Mouse (Mus musculus) left cerebral cortex, adult 9 months (tissue): ENCODE results near the gene P4ha3.
A peak's percentile ranks its signal among the peaks of the same experiment; 100 is the strongest.
"Not testable (repeated sequence)": the region's sequence is repeated elsewhere in the genome, so short reads cannot be mapped to it uniquely, and the experiment has no call there.

ENCODE experiments used
- DNase-seq, 2 experiments: peaks; one replicate each; pipeline ENCODE4 v3.0.0; 2022; ENCODE audit warnings: low spot score in 2 of 2

P4ha3 gene

DNA sequence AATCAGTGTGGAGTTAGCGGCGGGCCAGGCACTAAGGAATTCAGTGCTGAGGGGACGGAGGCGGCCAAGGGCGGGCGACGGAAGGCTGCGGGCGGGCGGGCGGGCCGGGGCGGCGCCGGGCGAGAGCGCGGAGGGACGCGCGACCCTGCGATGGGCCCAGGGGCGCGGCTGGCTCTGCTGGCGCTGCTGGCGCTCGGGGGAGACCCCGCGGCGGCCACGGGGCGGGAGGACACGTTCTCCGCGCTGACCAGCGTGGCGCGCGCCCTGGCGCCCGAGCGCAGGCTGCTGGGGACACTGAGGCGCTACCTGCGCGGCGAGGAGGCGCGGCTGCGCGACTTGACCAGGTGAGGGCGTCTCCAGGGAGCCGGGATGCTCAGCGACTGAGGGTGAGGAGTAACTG is at the start of gene P4ha3:
P4ha3 (plus strand) TSS at position 138 of the 400 bp plus-strand sequence.
- DNase-seq = no peak

DNA sequence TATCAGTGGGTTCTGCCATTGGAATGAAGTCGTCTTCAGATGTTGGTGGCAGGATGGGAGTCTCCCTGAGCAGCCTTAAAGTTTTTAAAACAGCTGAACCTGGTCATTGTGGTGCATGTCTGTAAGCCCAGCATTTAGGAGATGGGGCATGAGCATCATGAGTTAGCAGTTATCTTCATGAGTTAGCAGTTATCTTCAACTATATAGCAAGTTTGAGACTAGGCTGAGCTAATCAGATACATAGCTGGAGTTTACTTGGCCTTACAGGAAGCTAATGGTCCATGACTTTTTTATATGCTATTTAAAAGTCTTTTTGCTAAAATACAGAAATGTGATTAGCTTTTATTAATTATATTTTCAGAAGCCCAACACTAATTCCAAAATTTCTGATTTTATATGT is 47.0 kb upstream of the P4ha3 start:
- DNase-seq = no peak

DNA sequence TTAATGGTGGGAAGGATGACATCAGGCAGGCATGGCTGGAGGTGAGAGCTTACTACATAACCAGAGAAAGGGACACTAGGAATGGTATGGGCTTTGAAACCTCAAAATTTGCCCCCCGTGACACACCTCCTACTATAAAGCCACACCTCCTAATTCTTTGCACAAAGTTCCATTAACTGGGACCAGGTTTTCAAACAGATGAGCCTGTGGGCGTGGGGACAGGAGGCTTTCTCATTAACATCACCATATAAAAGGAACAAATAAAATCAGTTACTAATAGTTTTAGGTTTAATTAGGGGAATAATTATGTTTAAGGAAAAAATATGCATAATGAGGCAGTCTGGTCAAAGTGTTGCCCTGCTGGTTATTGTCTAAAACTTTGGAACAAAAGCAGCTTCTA is 44.7 kb upstream of the P4ha3 start:
- DNase-seq = no peak

DNA sequence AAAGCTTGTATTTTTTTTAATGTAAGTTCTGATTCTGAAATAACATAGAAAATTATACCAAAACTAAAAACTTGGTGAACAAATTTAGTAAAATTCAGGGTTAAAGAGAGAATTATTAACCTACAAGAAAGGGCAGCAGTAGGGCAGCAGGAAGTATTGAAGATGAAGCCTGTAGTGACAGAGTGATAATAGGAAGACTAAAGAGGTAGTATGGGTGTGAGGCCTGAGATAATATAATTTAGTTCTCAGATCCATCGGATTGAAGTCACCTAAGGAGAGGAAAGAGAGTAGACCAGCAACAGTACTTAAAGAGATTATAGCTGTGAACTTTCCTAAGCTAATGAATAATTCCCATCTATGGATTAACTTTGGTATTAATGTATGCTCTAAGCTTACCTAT is 42.3 kb upstream of the P4ha3 start:
- no peak for DNase-seq

DNA sequence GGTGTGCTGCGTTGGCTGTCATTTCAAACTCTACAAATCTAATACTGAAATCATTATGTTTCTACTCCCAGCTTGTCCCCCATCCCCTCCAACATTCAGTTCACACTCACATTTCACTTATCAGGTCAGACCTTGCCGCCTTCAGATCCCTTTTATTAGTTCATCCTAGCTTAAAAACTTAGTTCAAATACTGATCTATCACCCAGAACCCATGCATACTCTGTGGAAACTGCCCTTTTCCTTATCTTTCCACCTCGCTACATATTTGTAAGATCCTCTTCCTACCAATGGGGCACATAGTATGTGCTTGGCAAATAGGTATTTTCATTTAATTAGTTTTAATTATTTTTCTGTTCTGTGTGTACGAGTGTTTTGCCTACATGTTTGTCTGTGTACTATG is 41.1 kb upstream of the P4ha3 start:
- DNase-seq = no peak

DNA sequence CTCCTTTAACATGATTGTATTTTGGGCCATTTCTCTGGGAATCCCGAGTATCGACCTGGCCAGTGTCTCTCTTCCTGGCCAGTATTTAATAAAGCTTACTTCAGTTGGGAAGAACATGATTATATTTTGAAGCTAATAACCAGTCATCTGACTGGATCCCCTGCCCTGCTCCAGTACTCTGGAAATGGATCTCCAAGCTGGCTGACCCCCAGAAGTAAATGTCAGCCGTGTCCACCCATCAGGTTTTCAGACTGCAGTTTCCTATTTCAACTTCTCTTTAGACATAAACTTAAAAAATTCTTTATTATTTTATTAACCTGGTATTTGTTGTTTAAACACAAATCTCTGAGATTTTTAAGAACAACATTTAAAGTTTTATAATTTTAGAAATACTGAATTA is 40.1 kb upstream of the P4ha3 start:
- DNase-seq = no peak

DNA sequence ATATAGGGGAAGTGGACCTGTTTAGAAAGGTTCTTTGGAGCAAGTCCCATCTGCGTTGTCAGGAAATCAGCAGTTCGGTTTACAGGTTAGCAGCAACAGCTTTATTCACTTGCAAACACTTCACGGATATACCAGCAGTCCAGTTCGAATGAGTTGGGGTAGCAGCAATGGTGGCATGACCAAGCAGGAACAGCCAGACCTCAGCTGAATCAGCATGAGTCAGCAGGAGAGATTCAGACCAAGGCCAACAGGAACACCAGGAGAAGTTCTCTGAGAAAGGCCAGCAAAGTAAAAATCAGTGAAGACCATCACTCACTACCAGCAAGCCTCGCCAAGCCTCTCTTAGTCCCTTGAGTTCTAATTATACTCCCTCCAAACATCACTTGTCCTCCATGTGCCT is 34.7 kb upstream of the P4ha3 start:
- no peak for DNase-seq

DNA sequence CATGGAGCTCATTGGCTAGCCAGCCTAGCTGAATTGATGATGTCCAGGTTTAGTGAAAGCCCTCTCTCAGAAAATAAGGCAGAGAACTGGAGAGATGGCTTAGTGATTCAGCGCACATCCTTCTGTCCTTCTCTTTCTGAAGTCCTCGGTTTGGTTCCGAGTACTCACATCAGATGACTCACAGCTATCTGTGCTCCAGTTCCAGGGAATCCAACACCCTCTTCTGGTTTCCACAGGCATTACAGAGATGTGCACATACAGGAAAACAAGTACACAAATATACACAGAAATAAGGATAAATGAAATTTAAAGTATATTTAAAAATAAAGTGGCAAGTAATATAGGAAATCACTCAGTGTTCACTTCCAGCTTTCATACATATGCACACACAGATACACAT is 23.0 kb upstream of the P4ha3 start:
- DNase-seq = no peak

DNA sequence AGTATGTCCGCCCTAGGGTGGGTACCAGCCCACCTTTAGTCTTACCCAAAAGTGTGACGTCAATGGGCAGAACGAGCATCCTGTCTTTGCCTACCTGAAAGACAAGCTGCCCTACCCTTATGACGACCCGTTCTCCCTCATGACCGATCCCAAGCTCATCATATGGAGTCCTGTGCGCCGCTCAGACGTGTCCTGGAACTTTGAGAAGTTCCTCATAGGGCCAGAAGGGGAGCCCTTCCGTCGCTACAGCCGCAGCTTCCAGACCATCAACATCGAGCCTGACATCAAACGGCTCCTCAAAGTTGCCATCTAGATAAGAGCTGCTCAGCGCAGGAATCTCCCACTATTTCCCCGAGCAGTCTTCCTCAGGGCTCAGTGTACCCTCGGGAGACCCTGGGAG is 20.4 kb upstream of the P4ha3 start:
- DNase-seq = not testable (repeated sequence)

DNA sequence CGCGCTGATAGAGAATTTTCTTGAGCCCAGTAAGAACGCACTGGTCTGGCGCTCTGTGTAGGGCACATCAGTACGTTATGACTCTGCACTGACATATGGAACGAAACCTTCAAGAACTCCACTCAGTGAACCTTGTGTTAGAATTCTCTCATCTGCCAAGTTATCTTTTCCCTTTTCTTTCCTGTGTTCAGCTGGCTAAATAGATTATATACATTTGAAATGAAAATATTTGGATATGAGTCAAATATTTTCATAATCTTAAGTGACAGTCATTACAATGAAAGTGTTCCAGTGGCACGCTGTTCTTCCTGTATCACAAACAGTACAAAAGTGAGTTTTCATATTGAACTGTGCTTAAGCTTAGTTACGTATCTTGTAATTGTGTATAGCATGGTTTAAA is 13.0 kb upstream of the P4ha3 start:
- DNase-seq = no peak

DNA sequence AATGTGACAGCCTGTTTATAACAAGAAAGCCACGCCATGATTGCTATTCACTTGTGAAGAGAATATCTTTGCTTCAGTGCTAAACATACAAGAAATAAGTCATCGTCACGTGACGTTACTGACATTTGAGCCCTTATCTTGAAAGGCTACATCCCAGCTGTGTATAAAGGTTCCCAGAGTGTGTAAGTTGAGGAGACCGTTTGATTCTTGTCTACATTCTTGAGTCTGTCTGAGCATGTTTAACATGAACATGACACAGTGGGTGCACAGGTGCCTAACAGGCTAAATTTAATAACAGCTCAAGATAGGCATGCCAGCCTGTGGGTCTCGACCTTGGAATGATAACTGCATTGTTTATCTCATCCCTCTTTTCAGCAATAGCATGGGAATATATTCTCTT is 10.8 kb upstream of the P4ha3 start:
- DNase-seq = no peak

DNA sequence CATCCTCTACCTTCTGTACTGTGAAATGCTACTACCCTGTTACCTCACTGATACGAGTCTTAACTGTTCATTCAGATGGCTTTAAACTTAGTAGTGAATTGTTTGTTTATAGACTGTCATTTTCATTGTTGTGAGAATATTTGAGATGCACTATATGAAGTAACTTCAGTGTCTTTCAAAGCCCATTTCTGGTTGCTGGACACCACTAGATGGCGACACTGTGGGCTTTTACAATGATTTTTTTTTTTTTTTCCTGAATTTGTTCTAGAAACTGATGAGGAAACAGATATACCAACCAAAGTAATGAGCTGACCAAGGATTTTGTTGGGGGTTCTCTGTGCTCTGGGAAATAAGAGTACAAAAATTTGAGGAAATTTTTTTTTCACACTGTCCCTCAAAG is 8.9 kb upstream of the P4ha3 start:
- DNase-seq = no peak

DNA sequence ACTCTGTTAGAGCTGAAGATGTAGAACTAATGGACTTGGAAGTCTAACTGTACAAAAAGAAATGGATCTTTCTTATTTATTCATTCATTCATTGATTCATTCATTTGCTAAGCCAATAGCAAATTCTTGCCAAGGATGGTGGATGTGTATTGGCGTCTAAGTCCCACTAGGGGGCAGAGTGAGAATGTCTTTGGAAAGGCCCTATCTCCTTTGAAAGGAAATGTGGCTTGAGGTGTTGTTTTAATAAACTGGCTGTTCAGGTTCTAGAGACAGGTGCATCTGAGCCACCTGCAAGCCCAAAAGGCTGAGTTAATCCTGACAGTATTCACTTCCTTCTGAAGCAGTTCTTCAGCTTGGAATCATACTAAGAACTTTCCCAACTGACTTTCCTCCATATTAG is 5.5 kb upstream of the P4ha3 start:
- peak in 1 of 2 experiments; percentile 51 for DNase-seq

DNA sequence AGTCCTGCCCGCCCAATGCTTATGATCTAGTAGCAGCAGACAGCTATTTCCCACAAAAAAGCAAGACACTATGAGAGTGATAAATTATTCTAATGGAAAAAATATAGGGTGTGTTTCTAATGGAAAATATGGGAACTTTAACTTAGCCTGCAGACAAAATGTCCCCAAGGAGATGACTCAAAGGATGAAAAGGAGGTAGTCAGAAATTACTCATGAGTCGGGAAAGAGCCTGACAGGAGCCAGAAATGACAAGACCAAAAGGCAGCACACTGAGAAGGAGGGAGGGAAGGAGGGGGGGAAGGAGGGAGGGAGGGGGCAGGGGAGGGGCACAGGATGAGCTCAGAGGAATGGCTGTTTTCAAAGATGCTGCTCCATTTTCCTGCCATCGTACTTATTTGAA is 3.7 kb upstream of the P4ha3 start:
- no peak for DNase-seq

DNA sequence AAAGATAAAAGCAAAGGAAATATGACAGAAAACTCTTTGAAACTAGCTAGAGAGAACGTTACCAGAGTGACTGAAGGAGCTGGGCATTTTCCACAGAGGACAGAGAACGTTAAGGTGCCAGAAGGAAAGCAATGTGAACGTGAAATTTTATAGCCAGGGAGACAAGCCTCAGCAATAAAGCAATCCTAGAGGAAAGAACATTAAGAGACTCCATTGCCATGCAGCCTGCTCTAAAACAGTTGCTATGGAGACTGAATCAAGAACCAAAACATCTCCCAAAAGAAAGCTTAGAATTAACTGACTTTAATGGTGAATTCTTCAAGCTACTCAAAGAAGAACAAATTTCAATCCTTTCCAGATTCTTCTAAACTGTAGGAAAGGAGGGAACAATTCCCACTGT is 2.0 kb upstream of the P4ha3 start:
- DNase-seq = no peak

DNA sequence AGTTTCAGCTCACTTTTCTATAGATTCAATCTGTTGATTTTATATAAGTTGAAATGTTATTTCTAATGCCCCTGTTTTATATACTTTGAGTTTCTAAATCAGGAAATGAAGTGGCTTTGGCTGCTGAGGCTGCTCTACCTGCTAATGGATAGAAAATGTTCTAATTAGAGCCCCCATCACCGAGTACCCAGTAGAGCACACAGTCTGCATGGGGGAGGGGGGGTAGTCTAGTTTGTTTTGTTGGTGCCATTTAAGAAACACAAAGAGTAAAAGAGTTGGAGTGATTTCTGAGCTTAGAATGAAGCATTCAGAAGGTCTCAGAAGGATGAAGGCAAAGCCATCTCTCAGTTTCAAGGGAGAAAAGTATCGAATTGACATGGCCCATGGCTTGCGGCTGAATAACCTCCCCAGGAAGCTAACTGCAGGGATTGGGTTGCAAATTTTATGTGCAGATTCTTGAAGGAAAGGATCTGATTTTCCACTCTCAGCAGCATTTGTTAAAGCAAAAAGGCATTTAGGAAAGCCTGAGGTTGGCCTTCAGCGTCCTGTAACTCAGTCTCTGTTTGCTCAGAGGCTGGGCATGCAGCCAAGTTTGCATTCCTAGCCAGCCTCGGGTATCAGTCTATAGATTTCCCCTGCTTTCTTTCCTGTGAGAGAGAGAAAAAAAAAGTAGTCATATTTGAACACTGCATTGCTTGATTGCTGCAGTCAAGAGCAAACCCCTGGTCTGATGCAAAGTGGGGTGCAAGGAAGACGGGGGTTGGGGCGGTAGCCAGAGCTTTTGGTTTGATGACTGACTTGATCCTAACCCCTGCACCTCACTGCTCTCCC is 2.6 kb downstream of the P4ha3 start:
- DNase-seq = no peak

DNA sequence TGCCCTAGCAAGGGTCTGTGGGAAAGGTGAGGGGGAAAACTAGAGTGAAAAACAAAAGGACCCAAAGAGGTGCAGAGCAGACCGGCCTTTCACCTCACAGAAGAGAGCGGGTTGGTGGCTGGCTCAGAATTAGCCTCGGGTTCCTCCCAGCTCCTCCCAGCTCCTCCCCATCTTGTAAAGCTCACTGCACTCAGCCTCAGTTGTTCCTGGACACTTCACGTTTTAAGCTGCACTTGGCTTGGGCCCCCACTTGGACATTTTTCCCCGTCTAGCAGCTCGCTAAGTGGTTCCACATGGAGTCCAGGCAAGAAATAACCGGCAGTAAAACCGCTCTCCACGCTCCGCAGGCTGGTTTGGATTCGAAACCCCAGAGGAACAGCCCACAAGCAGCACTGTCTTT is 3.3 kb downstream of the P4ha3 start:
- DNase-seq = no peak

DNA sequence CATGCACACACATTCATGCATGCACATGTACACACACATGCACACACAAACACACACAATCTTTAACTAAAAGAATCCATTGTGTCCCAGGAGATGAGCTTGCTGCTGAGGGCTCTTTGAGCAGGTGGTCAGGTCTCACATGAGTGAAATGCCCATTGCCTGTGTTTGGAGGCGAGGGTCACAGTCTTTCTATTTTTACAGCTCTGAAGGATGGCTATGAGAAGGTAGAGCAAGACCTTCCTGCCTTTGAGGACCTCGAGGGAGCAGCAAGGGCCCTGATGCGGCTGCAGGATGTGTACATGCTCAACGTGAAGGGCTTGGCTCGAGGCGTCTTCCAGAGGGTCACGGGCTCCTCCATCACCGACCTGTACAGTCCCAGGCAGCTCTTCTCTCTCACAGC is 8.2 kb downstream of the P4ha3 start:
- no peak for DNase-seq

DNA sequence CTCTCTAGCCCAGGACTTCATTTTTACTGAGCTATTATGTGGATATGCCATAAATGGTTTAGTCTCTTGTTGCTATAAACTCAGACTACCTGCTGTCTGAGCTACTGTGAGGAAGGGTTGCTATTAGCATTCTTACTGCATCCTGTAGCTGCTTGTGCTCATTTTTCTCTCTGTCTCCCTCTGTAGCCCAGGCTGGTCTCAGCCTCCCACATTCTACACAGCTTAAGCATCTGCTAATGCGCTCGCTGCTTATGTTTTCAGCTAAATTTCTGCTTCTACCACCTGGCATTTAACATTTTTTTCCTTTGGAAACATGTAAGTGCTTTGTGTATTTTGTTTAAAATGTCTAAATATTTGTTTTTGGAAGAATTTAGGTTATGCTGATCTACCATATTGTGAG is 10.4 kb downstream of the P4ha3 start:
- DNase-seq = no peak

DNA sequence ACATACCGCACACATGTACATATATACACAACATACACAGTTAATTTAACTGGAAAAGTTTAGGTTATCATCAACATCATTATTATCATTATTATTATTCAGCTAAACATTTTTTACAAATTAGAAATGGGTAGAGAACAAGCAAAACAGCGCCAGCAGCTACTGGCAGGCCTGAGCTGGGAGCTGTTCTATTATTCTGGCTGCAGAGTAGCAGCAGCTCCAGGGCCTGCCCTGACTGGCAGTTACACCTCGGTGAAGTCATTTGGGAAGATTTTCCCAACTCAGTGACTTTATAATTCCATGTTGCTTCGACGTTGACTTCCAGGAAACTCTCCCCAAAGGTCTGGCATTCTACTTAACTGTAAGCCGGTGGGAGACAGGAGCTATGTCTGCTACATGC is 11.4 kb downstream of the P4ha3 start:
- no peak for DNase-seq

DNA sequence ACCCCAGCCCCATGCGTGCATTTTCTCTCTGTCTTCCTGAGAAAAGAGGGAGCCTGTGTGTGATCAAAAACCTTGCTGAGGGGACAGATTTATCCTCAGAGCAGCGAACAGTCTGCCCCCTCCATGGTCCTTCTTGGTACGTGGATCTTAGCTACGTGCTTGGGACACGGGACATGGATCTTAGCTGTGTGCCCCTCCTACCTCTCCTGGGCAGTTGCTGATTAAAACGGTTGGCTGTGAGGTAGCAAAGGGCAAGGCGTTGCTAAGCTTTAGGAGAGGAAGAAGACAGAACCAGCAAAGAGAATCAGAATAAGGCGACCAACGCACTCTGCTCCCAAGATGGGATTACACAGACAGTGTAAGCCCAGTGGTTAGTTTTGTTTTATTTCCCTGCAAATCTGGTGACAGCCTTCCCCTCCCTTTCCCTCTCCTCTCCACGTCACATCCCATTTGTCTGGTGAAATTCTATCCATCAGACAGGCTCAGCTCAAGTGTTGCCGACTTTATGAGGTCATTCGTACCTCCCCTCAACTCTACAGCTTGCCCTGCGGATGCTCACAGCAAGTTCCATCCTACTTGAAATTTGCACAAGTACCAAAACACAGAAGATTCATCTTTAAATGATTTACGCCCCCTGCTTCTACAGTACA is 13.7 kb downstream of the P4ha3 start:
- no peak for DNase-seq

DNA sequence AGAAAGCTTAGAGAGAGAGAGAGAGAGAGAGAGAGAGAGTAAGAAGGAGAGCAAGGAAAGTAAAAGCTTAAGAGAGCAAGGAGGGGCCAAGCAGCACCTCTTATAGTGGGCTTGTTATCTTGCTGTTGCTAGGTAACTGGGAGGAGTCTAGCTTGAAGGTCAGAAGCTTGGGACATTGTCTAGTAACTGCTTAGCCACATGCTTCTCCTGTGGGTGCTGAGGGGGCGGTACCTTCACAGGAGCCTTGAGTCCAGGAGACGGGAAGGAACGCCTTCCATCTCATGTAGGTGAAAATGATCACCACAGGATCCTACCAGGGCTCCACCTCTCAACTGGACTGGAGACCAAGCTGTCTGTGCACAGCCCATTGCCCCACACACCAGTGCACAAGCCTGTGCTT is 16.1 kb downstream of the P4ha3 start:
- no peak for DNase-seq

DNA sequence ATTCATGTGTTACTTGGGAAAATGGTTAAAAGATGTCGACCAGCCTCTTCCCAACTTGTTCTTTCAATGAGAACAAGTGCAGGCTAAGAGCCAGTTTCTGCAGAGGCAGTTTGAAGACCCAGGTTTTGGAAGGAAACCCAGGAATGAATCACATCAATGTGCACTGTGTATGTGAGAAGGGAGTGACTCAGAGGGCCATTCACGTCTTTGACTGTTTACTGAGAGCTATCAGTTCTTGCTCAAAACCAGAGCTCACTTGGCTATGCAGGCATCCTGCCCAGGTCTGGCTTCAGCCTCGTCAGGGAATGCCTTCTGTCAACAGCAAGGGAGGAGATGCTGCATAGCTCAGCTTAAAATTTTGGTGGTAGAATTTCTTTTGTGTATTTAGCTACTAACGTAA is 17.0 kb downstream of the P4ha3 start:
- DNase-seq = peak; percentile 48 to 78

DNA sequence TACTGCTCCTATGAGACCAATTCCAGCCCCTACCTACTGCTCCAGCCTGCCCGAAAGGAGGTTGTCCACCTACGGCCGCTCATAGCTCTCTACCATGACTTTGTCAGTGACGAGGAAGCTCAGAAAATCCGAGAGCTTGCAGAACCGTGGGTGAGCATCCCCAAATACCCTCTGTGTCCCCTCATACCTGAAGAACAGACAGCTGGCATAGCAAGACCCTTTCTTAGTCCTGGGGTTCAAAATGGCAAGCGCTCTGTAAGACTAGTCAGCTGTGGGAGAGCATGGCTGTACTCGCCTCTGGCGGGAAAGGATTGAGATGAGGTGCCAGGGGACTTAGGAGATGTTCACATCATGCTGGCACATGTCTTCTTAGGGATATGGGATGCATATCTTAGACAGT is 20.6 kb downstream of the P4ha3 start:
- no peak for DNase-seq
